Mouse (Mus musculus) megakaryocyte, embryonic 14.5 days (primary cell): Measurements from ENCODE around the gene Rmnd5b.

Experiments
- FLI1 ChIP-seq: IDR thresholded peaks from 2 replicates; pipeline ENCODE4 v1.6.1; 2012; ENCODE audit warnings: low read length, inconsistent platforms, mixed read lengths
- GATA1 ChIP-seq: IDR thresholded peaks from 3 replicates; pipeline ENCODE4 v1.6.1; 2012; ENCODE audit warnings: mixed read lengths, low read length, inconsistent platforms, borderline replicate concordance

DNA sequence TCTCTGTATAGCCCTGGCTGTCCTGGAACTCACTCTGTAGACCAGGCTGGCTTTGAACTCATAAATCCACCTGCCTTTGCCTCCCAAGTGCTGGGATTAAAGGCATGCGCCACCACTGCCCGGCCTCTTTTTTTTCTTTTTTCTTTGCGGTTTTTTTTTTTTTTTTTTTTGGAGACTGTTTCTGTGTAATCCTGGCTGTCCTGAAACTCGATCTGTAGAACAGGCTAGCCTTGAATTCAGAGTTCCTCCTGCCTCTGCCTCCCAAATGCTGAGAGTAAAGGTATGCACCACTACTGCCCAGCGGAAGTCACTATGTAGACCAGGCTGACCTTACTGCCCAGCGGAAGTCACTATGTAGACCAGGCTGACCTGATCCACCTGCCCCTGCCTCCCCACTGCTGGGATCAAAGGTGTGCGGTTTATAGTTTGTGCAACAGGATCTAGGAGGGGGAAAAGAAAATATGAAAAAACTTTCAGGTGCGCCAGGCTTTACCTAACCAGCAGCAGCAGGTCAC lies 16.7 kb downstream of the Rmnd5b start:
- TF ChIP-seq GATA1 = no peak
- no peak for TF ChIP-seq FLI1
